Mouse (Mus musculus) neural tube, embryonic 12.5 days (tissue): ENCODE data around the gene Wdr48. TPM values are rescaled to one million over a fixed set of nuclear protein-coding genes. Genes with fewer than 3 reads are reported as not detected.

Experiments
- ATAC-seq: fragments of 200-750 bp; cut with Nextera tagmentation; 2 replicates; pipeline ENCODE4 v1.8.0; 2017; ENCODE audit warnings: low read depth, mild to moderate bottlenecking, moderate TSS enrichment, moderate library complexity; ENCODE audit not compliant: low FRiP score
- H3K27ac ChIP-seq: fragments of 300-500 bp; sonication (generic); 2 replicates; pipeline ENCODE4 v1.5.1; 2016
- H3K27me3 ChIP-seq: fragments of 300-500 bp; sonication (generic); replicated peaks from 2 replicates; pipeline ENCODE4 v1.6.1; 2016; ENCODE audit warnings: mild to moderate bottlenecking
- H3K36me3 ChIP-seq: fragments of 300-500 bp; sonication (generic); 2 replicates; pipeline ENCODE4 v1.6.1; 2016; ENCODE audit warnings: mild to moderate bottlenecking
- H3K4me1 ChIP-seq: fragments of 300-500 bp; sonication (generic); 2 replicates; pipeline ENCODE4 v1.6.1; 2016
- H3K4me2 ChIP-seq: fragments of 300-500 bp; sonication (generic); replicated peaks from 2 replicates; pipeline ENCODE4 v1.6.1; 2016; ENCODE audit warnings: mild to moderate bottlenecking
- H3K4me3 ChIP-seq: fragments of 300-500 bp; sonication (generic); 2 replicates; pipeline ENCODE4 v1.5.1; 2016
- H3K9ac ChIP-seq: fragments of 300-500 bp; sonication (generic); 2 replicates; pipeline ENCODE4 v1.6.1; 2016; ENCODE audit warnings: mild to moderate bottlenecking
- H3K9me3 ChIP-seq: fragments of 300-500 bp; sonication (generic); 2 replicates; pipeline ENCODE4 v1.6.1; 2016; ENCODE audit warnings: mild to moderate bottlenecking
- WGBS: fragments of 180-500 bp; shearing (Covaris S2); methylation state at CpG from one replicate; pipeline ENCODE4 v1.1.7; 2016; 5-methylcytosine and 5-hydroxymethylcytosine counted together
- polyA plus RNA-seq: library from polyadenylated mRNA; unstranded; fragments of >200 nt; fragmentation: Nextera tagmentation; extraction: Ambion mirVana; gene quantifications from 2 replicates; pipeline ENCODE4 v1.2.1, GENCODE M21; 2016

Gene Wdr48
- polyA plus RNA-seq, 1 experiment from 2014 or later: 67.7 TPM

DNA sequence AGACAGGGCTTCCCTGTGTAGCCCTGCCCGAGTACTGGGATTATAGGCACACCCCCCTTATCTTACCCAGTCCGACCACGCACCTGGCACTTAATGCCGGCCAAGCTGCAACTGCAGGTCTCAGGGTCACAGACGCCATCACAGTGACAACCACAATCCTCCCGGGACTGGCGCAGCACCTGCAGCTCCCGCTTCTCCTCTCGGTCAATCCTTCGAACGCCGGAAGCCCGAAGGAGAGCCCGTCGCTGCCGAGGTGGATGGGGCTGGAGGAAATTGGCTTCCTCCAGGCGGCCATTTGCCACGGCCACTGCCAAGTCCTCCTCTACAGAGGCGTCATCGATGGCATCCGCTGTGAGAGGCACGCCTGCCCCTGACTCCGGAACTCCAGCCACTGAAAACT lies 78.6 kb downstream of the Wdr48 start:
- Histone ChIP-seq H3K4me2 (no peak overlapping the region), H3K9me3 (no peaks in the 10 kb centered on the region), H3K27ac (no peak overlapping the region), H3K9ac (no peak overlapping the region), H3K4me1 (peaks cover 21% of the 10 kb centered on the region), H3K4me3 (no peak overlapping the region), H3K36me3 (no peaks in the 10 kb centered on the region), H3K27me3 (no peaks in the 10 kb centered on the region)
- WGBS: 95% methylated on average over 23 of the region's 23 CpGs
- no peak for ATAC-seq

GRCm38 (mm10) chr9:119973869-119974520 lies 79.3 kb downstream of the Wdr48 start:
- Histone ChIP-seq H3K4me1 (peaks cover 25% of the 10 kb centered on the region), H3K4me2 (no peak overlapping the region), H3K4me3 (no peak overlapping the region), H3K36me3 (no peaks in the 10 kb centered on the region), H3K9me3 (no peaks in the 10 kb centered on the region), H3K27me3 (no peaks in the 10 kb centered on the region), H3K9ac (no peak overlapping the region), H3K27ac (no peak overlapping the region)
- 92% methylated on average over 27 of the region's 27 CpGs for WGBS
- no peak for ATAC-seq

GRCm38 (mm10) chr9:119974609-119975008 lies 79.9 kb downstream of the Wdr48 start:
- Histone ChIP-seq H3K27ac (no peak overlapping the region), H3K9me3 (no peaks in the 10 kb centered on the region), H3K4me3 (no peak overlapping the region), H3K4me2 (no peak overlapping the region), H3K4me1 (peaks cover 25% of the 10 kb centered on the region), H3K36me3 (no peaks in the 10 kb centered on the region), H3K9ac (no peak overlapping the region), H3K27me3 (no peaks in the 10 kb centered on the region)
- WGBS: 85% methylated on average over 5 of the region's 5 CpGs
- ATAC-seq: no peak

DNA sequence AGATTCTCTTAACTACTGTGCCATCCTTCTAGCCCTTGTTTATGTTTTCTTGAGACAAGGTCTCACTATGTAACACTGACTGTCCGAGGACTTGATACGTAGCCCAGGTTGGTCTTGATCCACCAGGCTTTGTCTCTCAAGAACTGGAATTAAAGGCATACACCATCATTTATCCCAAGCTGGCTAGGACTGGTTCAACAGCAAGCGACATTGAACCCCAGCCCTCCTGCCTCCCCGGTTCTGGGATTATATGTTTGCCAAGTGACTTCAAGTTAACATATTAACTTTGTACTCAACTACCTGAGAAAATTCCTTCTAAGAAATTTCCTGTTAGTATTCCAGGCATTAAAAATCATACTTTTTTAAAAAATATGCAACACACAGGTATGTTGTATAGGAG lies 80.6 kb downstream of the Wdr48 start:
- WGBS: 96% methylated on average over 4 of the region's 4 CpGs
- H3K4me1 ChIP-seq: peaks cover 24% of the 10 kb centered on the region
- H3K27me3 ChIP-seq: no peaks in the 10 kb centered on the region

More for the DNA sequence above, 80.6 kb downstream of the Wdr48 start:
- Histone ChIP-seq H3K9ac (no peak overlapping the region), H3K9me3 (no peaks in the 10 kb centered on the region), H3K27ac (no peak overlapping the region), H3K36me3 (no peaks in the 10 kb centered on the region), H3K4me3 (no peak overlapping the region), H3K4me2 (no peak overlapping the region)
- ATAC-seq: no peak

Other genes starting within 250 kb of the Wdr48 start
- gene Scn10a, start 175.6 kb upstream of the Wdr48 start, polyA plus RNA-seq: 3.0 and 6.7 TPM in 2 replicates
- gene Scn11a, start 69.4 kb upstream of the Wdr48 start, polyA plus RNA-seq: 0.09 and 0.14 TPM in 2 replicates
- gene Gorasp1, start 42.7 kb downstream of the Wdr48 start, polyA plus RNA-seq: 22.6 and 23.8 TPM in 2 replicates
- gene Ttc21a, start 42.7 kb downstream of the Wdr48 start, polyA plus RNA-seq: 0.28 and 0.38 TPM in 2 replicates
- 2.4 and 2.7 TPM in 2 replicates for gene Csrnp1, start 89.8 kb downstream of the Wdr48 start, polyA plus RNA-seq
- gene Xirp1, start 128.7 kb downstream of the Wdr48 start, polyA plus RNA-seq: 0.25 and 0.49 TPM in 2 replicates
- 7.4 and 7.8 TPM in 2 replicates for gene Cx3cr1, start 175.0 kb downstream of the Wdr48 start, polyA plus RNA-seq
- not detected in 2 replicates for gene Ccr8, start 197.2 kb downstream of the Wdr48 start, polyA plus RNA-seq
- 38.2 and 38.6 TPM in 2 replicates for gene Slc25a38, start 215.5 kb downstream of the Wdr48 start, polyA plus RNA-seq
- gene Rpsa, start 232.8 kb downstream of the Wdr48 start, polyA plus RNA-seq: 867 and 933 TPM in 2 replicates